In the genomic region with DNA sequence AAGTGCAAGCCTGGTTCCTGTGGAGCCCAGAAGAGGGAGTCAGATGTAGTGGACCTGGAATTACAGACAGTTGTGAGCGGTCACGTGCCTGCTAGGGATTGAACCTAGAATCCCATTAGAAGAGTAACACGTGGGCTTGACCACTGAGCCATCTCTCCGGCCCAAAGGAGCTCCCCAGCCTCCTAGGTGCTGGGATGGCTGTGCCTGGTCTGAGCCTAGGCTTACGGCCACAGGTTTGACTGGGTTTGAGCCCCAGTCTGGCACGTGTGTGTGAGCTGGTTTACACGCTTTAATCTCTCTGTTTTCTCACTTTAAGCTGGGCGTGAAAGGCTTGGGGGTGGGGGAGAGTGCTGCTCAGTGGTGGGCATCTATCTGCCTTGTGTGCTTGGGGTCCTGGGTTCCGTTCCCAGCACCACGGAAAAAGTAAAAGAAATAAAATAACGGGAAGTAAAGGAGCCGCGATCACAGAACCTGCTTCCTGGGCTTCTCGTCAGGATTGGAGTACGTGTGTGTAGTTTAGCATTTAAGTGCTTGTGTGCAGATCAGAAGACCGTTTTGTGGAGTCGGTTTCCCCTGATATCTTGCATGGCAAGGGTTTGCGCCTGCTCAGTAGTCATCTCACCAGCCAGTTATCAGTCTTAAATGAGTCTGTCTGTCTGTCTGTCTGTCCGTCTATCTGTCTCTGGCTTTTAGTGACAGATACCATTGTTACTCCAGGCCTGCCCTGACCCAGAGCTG, we compare ENCODE assay signal across 13 mouse cellular contexts. TPM values are rescaled to one million over a fixed set of nuclear protein-coding genes. Genes with fewer than 3 reads are reported as not detected.
DNase-seq lines count a peak whose midpoint lies in the region; TF ChIP-seq lines count a peak whose summit lies in the region.
"Had no signal": no experiment of that assay in that cellular context is flagged by ENCODE, and none has a peak within 500 bp of the region (broad histone marks: within the 10 kb centered on the region; RNA-seq: fewer than 3 reads in every experiment).

No protein-coding gene starts in this region.

- no peak for TF ChIP-seq POLR2A in CH12.LX (IDR thresholded peaks at IDR 0.05; ENCODE audit: low read depth, low read length)

- H3K79me2 ChIP-seq in CH12.LX (replicated peaks; ENCODE audit: control insufficient read depth, extremely low read depth, insufficient read depth, poor library complexity, severe bottlenecking), result no peaks in the 10 kb centered on the region

- peaks cover 95% of the 10 kb centered on the region for H3K27me3 ChIP-seq in CH12.LX (replicated peaks)
- H3K27me3 ChIP-seq: forebrain, embryonic 15.5 days; limb, embryonic 12.5 days had no signal

- dilution Hi-C loops in CH12.LX (cut with MboI; ENCODE audit: extremely low pct_ligation_motif_present, extremely low pct_unique_long_range_greater_than_20kb, low sequenced_read_pairs), result no loop called here

- TF ChIP-seq RAD21 in CH12.LX (IDR thresholded peaks at IDR 0.05; ENCODE audit: low read depth, low read length), result no peak

- H3K4me1 ChIP-seq in CH12.LX (ENCODE audit: control insufficient read depth in 1 of 2, insufficient read depth in 2 of 2), result no peaks in the 10 kb centered on the region

- H3K9ac ChIP-seq in CH12.LX (ENCODE audit: insufficient read depth, low read depth), result no peak overlapping the region
- H3K9ac ChIP-seq: forebrain, embryonic 15.5 days; hindbrain, embryonic 14.5 days; limb, embryonic 12.5 days had no signal

- TF ChIP-seq EP300 in CH12.LX (IDR thresholded peaks at IDR 0.05; ENCODE audit: low read length), result no peak

- no peaks in the 10 kb centered on the region for H3K36me3 ChIP-seq in CH12.LX (replicated peaks in 1 of 2; ENCODE audit: control insufficient read depth in 1 of 2, insufficient read depth in 1 of 2, low read length in 1 of 2)
- H3K36me3 ChIP-seq: forebrain, embryonic 15.5 days; limb, embryonic 12.5 days had no signal

- in situ Hi-C loops in CH12.LX (cut with MboI; ENCODE audit: low pct_ligation_motif_present, low pct_unique_long_range_greater_than_20kb, low sequenced_read_pairs), result no loop called here

- TF ChIP-seq CTCF in CH12.LX (conservative IDR thresholded peaks at IDR 0.05 in 1 of 2, IDR thresholded peaks at IDR 0.05 in 1 of 2; ENCODE audit: low read depth in 2 of 2, low read length in 2 of 2), result no peak

- peak; percentile 0 for DNase-seq in adrenal gland, adult 2 months
- DNase-seq in adrenal gland, postnatal 10 days, result no peak
- peak; percentile 2 for DNase-seq in kidney, postnatal 10 days
- DNase-seq in kidney, postnatal 36 days, result no peak
- DNase-seq in spleen, postnatal 10 days (ENCODE audit: low spot score in 2 of 2), result peak; percentile 10 to 11
- DNase-seq in spleen, adult 18-20 months, result no peak
- no peak for DNase-seq in CH12.LX (ENCODE audit: extremely low read depth)
- no peak for DNase-seq in right cerebral cortex, adult 18-20 months
- DNase-seq: embryo, embryonic 11 days; lung, adult 2 months had no signal

- H3K4me2 ChIP-seq in CH12.LX (ENCODE audit: insufficient read depth, low read depth, poor library complexity, severe bottlenecking), result no peak overlapping the region
- H3K4me2 ChIP-seq: forebrain, embryonic 15.5 days; hindbrain, embryonic 14.5 days; limb, embryonic 12.5 days had no signal

- H3K27ac ChIP-seq in CH12.LX (ENCODE audit: insufficient read depth, low read depth), result no peak overlapping the region
- H3K27ac ChIP-seq: forebrain, embryonic 15.5 days; hindbrain, embryonic 14.5 days; limb, embryonic 12.5 days had no signal

- H3K9me3 ChIP-seq in CH12.LX (replicated peaks; ENCODE audit: low read length), result peaks cover 8% of the 10 kb centered on the region
- H3K9me3 ChIP-seq: forebrain, embryonic 15.5 days; limb, embryonic 12.5 days had no signal

- H3K4me3 ChIP-seq in CH12.LX (replicated peaks in 1 of 3; ENCODE audit: low read depth in 2 of 3, low read length in 2 of 3, poor library complexity in 1 of 3), result no peak overlapping the region
- H3K4me3 ChIP-seq: forebrain, embryonic 15.5 days; limb, embryonic 12.5 days had no signal

TF ChIP-seq in CH12.LX, 34 proteins besides CTCF, POLR2A, EP300 and RAD21:
- no peak for TF ChIP-seq JUND (conservative IDR thresholded peaks at IDR 0.05; ENCODE audit: low read depth, low read length)
- peak; percentile 30; the same call in 1 of the 2 replicates for TF ChIP-seq BHLHE40 (IDR thresholded peaks at IDR 0.05; ENCODE audit: low read depth, low read length)

RNA-seq across cellular contexts. Expression of a gene that starts 16.4 kb away (rescaled TPM):
- 10 to 100 TPM; 50.2 to 54.5 TPM for total RNA-seq in adrenal gland, adult 2 months (2021)
- polyA plus RNA-seq in adrenal gland, adult 2 months (2012; rRNA removed), result 23.7 and 33.8 TPM in 2 replicates
- total RNA-seq in adrenal gland, postnatal 10 days (2021), result 10 to 100 TPM; 31.7 to 33.5 TPM
- total RNA-seq in CH12.LX (2012; rRNA removed), result 0.85 and 0.92 TPM in 2 replicates
- not detected in 2 replicates for total RNA-seq in CH12.LX (2014; rRNA removed)
- polyA plus RNA-seq in CH12.LX (2012; ENCODE audit: insufficient read length, low read depth), result 0.07 TPM in 1 of 2 replicates, not detected in the other

Comparison
In these comparisons a context has a peak if more than half of its experiments do, and no peak if none do; other contexts are left out.
1. DNase-seq: peak in adrenal gland, adult 2 months (single experiment), kidney, postnatal 10 days (single experiment) and spleen, postnatal 10 days (2 of 2); none in adrenal gland, postnatal 10 days (single experiment), kidney, postnatal 36 days (0 of 2), spleen, adult 18-20 months (0 of 2), CH12.LX (single experiment) and right cerebral cortex, adult 18-20 months (single experiment).
2. RNA of a gene that starts 16.4 kb away (total RNA-seq): 50.2 to 54.5 TPM in adrenal gland, adult 2 months and 31.7 to 33.5 TPM in adrenal gland, postnatal 10 days; 0.85 to 0.92 TPM in CH12.LX; every median in the first group is over 10 times any median in the second.